Mouse (Mus musculus) kidney, embryonic 16.5 days (tissue): ENCODE measurements around the gene Cnr1. TPM values are rescaled to one million over a fixed set of nuclear protein-coding genes. Genes with fewer than 3 reads are reported as not detected.

Source experiments
- ATAC-seq: fragments of 200-750 bp; cut with Nextera tagmentation; 2 replicates; pipeline ENCODE4 v1.8.0; 2017; ENCODE audit warnings: moderate TSS enrichment; ENCODE audit not compliant: low FRiP score, low TSS enrichment
- H3K27ac ChIP-seq: fragments of 300-500 bp; sonication (generic); 2 replicates; pipeline ENCODE4 v1.5.1; 2014; ENCODE audit warnings: low read length
- H3K27me3 ChIP-seq: fragments of 300-500 bp; sonication (generic); 2 replicates; pipeline ENCODE4 v1.6.1; 2014; ENCODE audit warnings: low read length, control low read depth, mixed read lengths; ENCODE audit not compliant: insufficient read depth
- H3K36me3 ChIP-seq: fragments of 300-500 bp; sonication (generic); 2 replicates; pipeline ENCODE4 v1.6.1; 2014; ENCODE audit warnings: low read length, control low read depth, mixed read lengths; ENCODE audit not compliant: insufficient read depth
- H3K4me1 ChIP-seq: fragments of 300-500 bp; sonication (generic); 2 replicates; pipeline ENCODE4 v1.6.1; 2014; ENCODE audit warnings: low read length, control low read depth, mixed read lengths; ENCODE audit not compliant: insufficient read depth
- H3K4me2 ChIP-seq: fragments of 300-500 bp; sonication (generic); replicated peaks from 2 replicates; pipeline ENCODE4 v1.6.1; 2014; ENCODE audit warnings: low read depth, low read length
- H3K4me3 ChIP-seq: fragments of 300-500 bp; sonication (generic); 2 replicates; pipeline ENCODE4 v1.5.1; 2014; ENCODE audit warnings: mild to moderate bottlenecking, low read length
- H3K9ac ChIP-seq: fragments of 300-500 bp; sonication (generic); replicated peaks from 2 replicates; pipeline ENCODE4 v1.6.1; 2014; ENCODE audit warnings: low read length
- H3K9me3 ChIP-seq: fragments of 300-500 bp; sonication (generic); 2 replicates; pipeline ENCODE4 v1.6.1; 2016; ENCODE audit warnings: low read length, control low read depth
- WGBS: fragments of 180-500 bp; shearing (Covaris S2); extraction: QIAGEN DNeasy Blood & Tissue Kit; methylation state at CpG from one replicate; pipeline ENCODE4 v1.1.7; 2014; 5-methylcytosine and 5-hydroxymethylcytosine counted together
- polyA plus RNA-seq: library from polyadenylated mRNA; unstranded; fragments of >200 nt; fragmentation: Nextera tagmentation; extraction: Ambion mirVana; gene quantifications from 2 replicates; pipeline ENCODE4 v1.2.1, GENCODE M21; 2015

The Cnr1 gene
- 0.45 and 0.58 TPM in 2 replicates for polyA plus RNA-seq

DNA sequence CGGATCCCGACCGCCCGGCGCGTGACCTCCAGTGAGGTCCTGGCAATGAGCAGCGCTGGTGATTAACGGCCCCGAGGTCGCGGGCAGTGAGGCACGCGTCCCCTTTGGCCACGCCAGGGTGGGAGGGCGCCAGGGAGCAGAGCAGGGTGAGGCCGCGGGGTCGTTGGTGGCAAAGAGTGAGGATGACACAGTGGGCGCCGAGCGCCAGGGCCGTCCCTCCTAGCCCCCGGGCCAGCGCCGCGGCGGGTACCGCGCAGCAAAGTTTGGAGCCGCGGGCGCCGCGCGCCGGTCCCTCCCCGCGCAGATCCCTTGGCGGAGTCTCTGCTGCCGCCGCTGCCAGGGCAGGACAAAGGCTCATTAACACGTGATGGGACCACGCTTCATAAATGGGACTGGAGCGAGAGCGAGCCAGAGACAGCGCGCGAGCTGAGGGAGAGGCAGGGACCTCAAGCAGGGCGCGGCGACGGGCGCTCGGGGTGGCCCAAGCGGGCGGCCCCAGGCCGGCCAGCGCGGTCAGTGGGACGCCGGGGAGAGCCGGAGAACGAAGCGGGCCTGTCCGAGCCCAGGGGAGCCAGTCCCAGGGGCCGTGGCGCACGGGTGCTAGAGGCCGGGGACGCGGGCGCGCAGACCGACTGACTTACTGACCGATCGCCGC, at the start of gene Cnr1:
TSS of gene Cnr1 (plus strand) at position 360 of the 655 bp plus-strand sequence.
- Histone ChIP-seq H3K27me3 (peaks cover 52% of the 10 kb centered on the region), H3K27ac (0 out of 2 replicates have a peak within 1 kb of the TSS, but pooled peaks have one; percentile 10), H3K4me1 (peaks cover 10% of the 10 kb centered on the region), H3K4me3 (peak within 1 kb of the TSS; percentile 67), H3K36me3 (no peaks in the 10 kb centered on the region), H3K9ac (peak within 1 kb of the TSS; percentile 70), H3K9me3 (no peaks in the 10 kb centered on the region), H3K4me2 (peak within 1 kb of the TSS; percentile 98)
- ATAC-seq = peak; percentile 97
- under 1% methylated on average over 76 of the region's 77 CpGs for WGBS

DNA sequence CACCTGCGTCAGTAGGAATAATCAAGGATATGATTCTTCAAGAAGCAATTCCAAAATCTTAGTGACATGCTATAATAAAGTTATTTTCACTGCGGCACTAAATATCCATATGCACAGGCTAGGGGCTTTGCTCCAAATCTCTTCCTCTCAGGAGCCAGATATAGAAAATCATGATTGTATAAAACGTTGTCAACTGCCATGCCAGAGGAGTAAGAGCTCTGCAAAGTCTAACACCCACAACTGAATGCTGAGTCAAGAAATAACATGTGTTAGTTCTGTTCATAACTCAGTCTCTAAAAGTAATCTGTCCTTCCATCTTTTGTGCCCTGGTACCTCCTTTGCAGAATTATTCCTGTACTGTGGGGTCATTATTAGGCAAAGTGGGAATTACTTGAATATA, 44.4 kb upstream of the Cnr1 start:
- no peaks in the 10 kb centered on the region for H3K27me3 ChIP-seq
- H3K9ac ChIP-seq = no peak overlapping the region
- 88% methylated on average over 3 of the region's 3 CpGs for WGBS
- no peak overlapping the region for H3K4me2 ChIP-seq
- no peak for ATAC-seq
- H3K4me1 ChIP-seq = no peaks in the 10 kb centered on the region
- H3K27ac ChIP-seq = no peak overlapping the region
- H3K4me3 ChIP-seq = no peak overlapping the region
- H3K9me3 ChIP-seq = no peaks in the 10 kb centered on the region
- no peaks in the 10 kb centered on the region for H3K36me3 ChIP-seq

DNA sequence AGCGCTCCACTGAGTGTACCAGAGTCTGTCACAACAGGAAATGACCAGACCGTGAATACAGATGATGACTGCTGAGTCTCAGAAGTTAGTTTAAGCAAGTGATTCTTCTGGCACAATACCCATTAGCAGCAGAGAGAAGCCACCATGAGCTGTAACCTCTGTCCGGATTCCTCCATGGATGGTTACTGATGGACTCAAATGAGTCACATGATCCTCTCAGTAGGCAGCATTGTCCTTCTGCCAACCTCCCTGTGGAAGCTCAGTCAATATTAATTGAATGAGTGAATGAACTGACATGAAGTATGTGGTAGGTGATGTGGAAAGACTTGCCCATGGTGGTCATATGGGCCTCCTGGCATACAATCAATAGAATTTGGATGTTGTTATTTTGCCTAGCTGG, 38.4 kb upstream of the Cnr1 start:
- H3K36me3 ChIP-seq = no peaks in the 10 kb centered on the region
- H3K4me3 ChIP-seq = no peak overlapping the region
- H3K4me2 ChIP-seq = no peak overlapping the region
- ATAC-seq = no peak
- H3K27me3 ChIP-seq = no peaks in the 10 kb centered on the region
- no peak overlapping the region for H3K9ac ChIP-seq
- H3K27ac ChIP-seq = no peak overlapping the region
- no peaks in the 10 kb centered on the region for H3K9me3 ChIP-seq
- WGBS = 82% methylated on average over 3 of the region's 3 CpGs
- no peaks in the 10 kb centered on the region for H3K4me1 ChIP-seq

DNA sequence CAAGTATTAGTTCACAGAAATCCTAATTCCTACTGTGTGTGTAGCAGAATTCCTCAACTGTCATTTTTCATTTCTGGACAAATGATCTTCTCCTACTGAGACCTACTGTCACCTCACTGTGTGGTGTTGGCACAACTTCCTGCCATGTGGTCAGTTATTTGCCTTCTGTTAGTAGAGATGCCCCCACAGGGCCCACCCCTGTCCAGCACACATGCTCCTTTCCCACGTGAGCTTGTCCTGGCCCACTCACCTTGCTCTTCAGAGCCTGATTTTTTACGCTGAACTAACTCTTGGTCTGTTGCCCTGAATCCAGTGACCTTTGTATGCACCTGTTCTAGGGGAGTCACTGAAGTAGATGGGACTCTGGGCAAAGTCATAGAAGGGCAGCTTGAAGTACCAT, 34.4 kb upstream of the Cnr1 start:
- no peaks in the 10 kb centered on the region for H3K4me1 ChIP-seq
- no peak overlapping the region for H3K4me2 ChIP-seq
- no peak overlapping the region for H3K27ac ChIP-seq
- H3K4me3 ChIP-seq = no peak overlapping the region
- H3K9ac ChIP-seq = no peak overlapping the region
- no peaks in the 10 kb centered on the region for H3K36me3 ChIP-seq
- no peak for ATAC-seq
- 77% methylated on average over 2 of the region's 2 CpGs for WGBS
- H3K27me3 ChIP-seq = no peaks in the 10 kb centered on the region
- H3K9me3 ChIP-seq = no peaks in the 10 kb centered on the region

- 14% methylated on average over 7 of the region's 7 CpGs for WGBS
- no peaks in the 10 kb centered on the region for H3K4me1 ChIP-seq
Measured at GRCm38 (mm10) chr4:33892178-33892869, 32.1 kb upstream of the Cnr1 start.

GRCm38 (mm10) chr4:33893841-33894240, 30.6 kb upstream of the Cnr1 start:
- Histone ChIP-seq H3K9me3 (no peaks in the 10 kb centered on the region), H3K4me1 (no peaks in the 10 kb centered on the region), H3K4me2 (no peak overlapping the region), H3K27ac (no peak overlapping the region), H3K9ac (no peak overlapping the region), H3K4me3 (no peak overlapping the region), H3K36me3 (no peaks in the 10 kb centered on the region), H3K27me3 (no peaks in the 10 kb centered on the region)
- ATAC-seq = no peak
- 60% methylated on average over 7 of the region's 7 CpGs for WGBS

More at GRCm38 (mm10) chr4:33892178-33892869, 32.1 kb upstream of the Cnr1 start:
- no peaks in the 10 kb centered on the region for H3K36me3 ChIP-seq
- no peak overlapping the region for H3K27ac ChIP-seq
- H3K4me3 ChIP-seq = no peak overlapping the region
- no peak overlapping the region for H3K4me2 ChIP-seq
- H3K9me3 ChIP-seq = no peaks in the 10 kb centered on the region
- no peak for ATAC-seq
- H3K9ac ChIP-seq = no peak overlapping the region
- no peaks in the 10 kb centered on the region for H3K27me3 ChIP-seq

GRCm38 (mm10) chr4:33895046-33895445, 29.3 kb upstream of the Cnr1 start:
- no peak overlapping the region for H3K9ac ChIP-seq
- H3K4me3 ChIP-seq = no peak overlapping the region
- WGBS = 58% methylated on average over 8 of the region's 8 CpGs
- no peak overlapping the region for H3K27ac ChIP-seq
- no peaks in the 10 kb centered on the region for H3K36me3 ChIP-seq
- H3K4me1 ChIP-seq = no peaks in the 10 kb centered on the region
- no peaks in the 10 kb centered on the region for H3K27me3 ChIP-seq
- no peaks in the 10 kb centered on the region for H3K9me3 ChIP-seq
- H3K4me2 ChIP-seq = no peak overlapping the region
- no peak for ATAC-seq

DNA sequence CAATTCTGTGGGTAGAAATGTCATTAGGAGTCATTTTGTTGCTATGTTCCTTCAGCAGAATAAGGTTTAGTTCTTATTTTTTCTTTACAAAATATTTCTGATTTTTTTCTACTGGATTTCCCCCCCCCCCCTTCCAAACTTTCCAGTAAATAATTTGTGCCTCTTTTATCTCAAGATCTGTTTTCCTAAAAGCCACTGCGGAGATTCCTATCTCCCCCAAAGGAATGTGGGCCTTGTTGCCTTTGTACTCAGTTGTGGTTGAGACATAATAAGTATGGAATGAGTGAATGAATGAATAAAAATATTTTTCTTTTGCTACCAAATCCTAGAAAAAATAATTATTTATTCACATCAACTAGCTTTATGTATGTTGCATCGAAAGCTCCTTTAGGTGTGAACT, 28.9 kb upstream of the Cnr1 start:
- no peak for ATAC-seq
- no peak overlapping the region for H3K4me3 ChIP-seq
- H3K36me3 ChIP-seq = no peaks in the 10 kb centered on the region
- no peak overlapping the region for H3K27ac ChIP-seq
- 86% methylated on average over 2 of the region's 2 CpGs for WGBS
- H3K9me3 ChIP-seq = no peaks in the 10 kb centered on the region
- H3K9ac ChIP-seq = no peak overlapping the region
- H3K4me2 ChIP-seq = no peak overlapping the region
- no peaks in the 10 kb centered on the region for H3K27me3 ChIP-seq
- H3K4me1 ChIP-seq = no peaks in the 10 kb centered on the region

DNA sequence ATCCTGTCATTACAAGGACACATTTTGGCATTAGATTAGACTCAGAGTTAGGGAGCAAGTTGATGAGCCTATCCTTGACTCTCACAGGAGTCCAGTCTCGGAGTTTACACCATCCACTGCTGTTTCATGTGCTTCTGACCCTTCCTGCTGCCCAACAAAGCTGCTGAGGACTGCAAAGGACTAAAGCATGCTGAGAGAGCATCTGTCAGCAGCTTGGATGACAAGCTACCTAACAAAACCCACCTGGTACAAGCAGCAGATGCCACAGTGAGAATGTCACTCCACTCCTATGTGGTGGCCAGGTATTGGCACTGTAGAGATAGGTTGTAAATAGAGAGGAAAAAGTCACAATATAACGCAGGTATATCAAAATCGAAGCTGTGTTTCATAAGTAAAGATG, 22.7 kb upstream of the Cnr1 start:
- no peaks in the 10 kb centered on the region; the same call in 1 of the 2 replicates for H3K9me3 ChIP-seq
- H3K4me2 ChIP-seq = no peak overlapping the region
- ATAC-seq = no peak

GRCm38 (mm10) chr4:33903812-33904340, 20.5 kb upstream of the Cnr1 start:
- no peaks in the 10 kb centered on the region for H3K27me3 ChIP-seq
- H3K4me3 ChIP-seq = no peak overlapping the region
- H3K36me3 ChIP-seq = no peaks in the 10 kb centered on the region
- H3K9ac ChIP-seq = no peak overlapping the region
- H3K27ac ChIP-seq = no peak overlapping the region
- ATAC-seq = no peak
- 59% methylated on average over 1 of the region's 1 CpGs for WGBS
- no peaks in the 10 kb centered on the region; the same call in 1 of the 2 replicates for H3K9me3 ChIP-seq
- no peaks in the 10 kb centered on the region for H3K4me1 ChIP-seq
- H3K4me2 ChIP-seq = no peak overlapping the region

More for the DNA sequence above, 22.7 kb upstream of the Cnr1 start:
- no peak overlapping the region for H3K4me3 ChIP-seq
- 87% methylated on average over 3 of the region's 3 CpGs for WGBS
- H3K36me3 ChIP-seq = no peaks in the 10 kb centered on the region
- no peaks in the 10 kb centered on the region for H3K4me1 ChIP-seq
- H3K27me3 ChIP-seq = no peaks in the 10 kb centered on the region
- H3K27ac ChIP-seq = no peak overlapping the region
- no peak overlapping the region for H3K9ac ChIP-seq
